ENCODE assay signal across 22 mouse cellular contexts in the genomic region with DNA sequence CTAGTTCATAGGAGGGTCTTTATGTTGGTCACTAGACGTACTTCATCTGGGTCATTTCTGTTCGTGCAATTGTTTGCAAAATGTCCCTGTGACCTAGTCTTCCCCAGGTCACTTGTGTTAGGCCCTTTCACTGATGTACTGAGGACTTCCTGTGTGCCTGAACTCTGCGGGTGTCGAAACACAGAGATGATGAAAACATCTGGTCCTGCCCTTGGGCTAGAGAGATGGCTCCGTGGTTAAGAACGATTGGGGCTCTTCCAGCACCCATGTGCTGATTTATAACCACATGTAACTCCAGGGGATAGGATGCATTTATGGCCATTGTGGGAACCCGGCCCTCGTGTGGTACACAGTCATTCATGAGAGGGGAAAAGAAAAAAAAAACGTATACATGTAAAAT.
A peak's percentile ranks its signal among the peaks of the same experiment; 100 is the strongest.
DNase-seq lines count a peak whose midpoint lies in the region; ATAC-seq and TF ChIP-seq lines count a peak whose summit lies in the region.
"Had no signal": no experiment of that assay in that cellular context is flagged by ENCODE, and none has a peak within 500 bp of the region (broad histone marks: within the 10 kb centered on the region; RNA-seq: fewer than 3 reads in every experiment).

No protein-coding gene starts in this region.

- no peaks in the 10 kb centered on the region for H3K36me3 ChIP-seq in midbrain, postnatal 0 days (ENCODE audit: insufficient read depth, low read length)
- H3K36me3 ChIP-seq in midbrain, embryonic 16.5 days (ENCODE audit: control insufficient read depth, insufficient read depth, low read length): no peaks in the 10 kb centered on the region
- H3K36me3 ChIP-seq: embryonic facial prominence, embryonic 10.5 days; forebrain, embryonic 10.5 days; heart, embryonic 13.5 days had no signal

- no peak for TF ChIP-seq CTCF in midbrain, postnatal 0 days (IDR thresholded peaks at IDR 0.05)

- no peaks in the 10 kb centered on the region for H3K4me1 ChIP-seq in midbrain, postnatal 0 days (ENCODE audit: insufficient read depth, low read length)
- H3K4me1 ChIP-seq in midbrain, embryonic 16.5 days (ENCODE audit: control insufficient read depth, insufficient read depth, low read length): no peaks in the 10 kb centered on the region
- H3K4me1 ChIP-seq: forebrain, embryonic 10.5 days had no signal

- no peaks in the 10 kb centered on the region for H3K9me3 ChIP-seq in midbrain, postnatal 0 days (ENCODE audit: low read length)
- H3K9me3 ChIP-seq in midbrain, embryonic 16.5 days (replicated peaks; ENCODE audit: control insufficient read depth, low read length, poor library complexity, severe bottlenecking): no peaks in the 10 kb centered on the region
- H3K9me3 ChIP-seq: embryonic facial prominence, embryonic 10.5 days; forebrain, embryonic 10.5 days; heart, embryonic 13.5 days had no signal

- H3K4me2 ChIP-seq in midbrain, postnatal 0 days (ENCODE audit: low read depth, low read length, poor library complexity, severe bottlenecking): no peak overlapping the region
- no peak overlapping the region for H3K4me2 ChIP-seq in midbrain, embryonic 16.5 days (ENCODE audit: low read length)
- H3K4me2 ChIP-seq: heart, embryonic 13.5 days had no signal

- no peak overlapping the region for H3K27ac ChIP-seq in midbrain, postnatal 0 days (ENCODE audit: low read depth, low read length)
- H3K27ac ChIP-seq in midbrain, embryonic 16.5 days (ENCODE audit: low read length): no peak overlapping the region
- H3K27ac ChIP-seq: embryonic facial prominence, embryonic 10.5 days; forebrain, embryonic 10.5 days had no signal

- H3K27me3 ChIP-seq in midbrain, postnatal 0 days (ENCODE audit: insufficient read depth, low read length): no peaks in the 10 kb centered on the region
- H3K27me3 ChIP-seq in midbrain, embryonic 16.5 days (ENCODE audit: control insufficient read depth, insufficient read depth, low read depth, low read length): no peaks in the 10 kb centered on the region
- H3K27me3 ChIP-seq: CH12.LX; heart, embryonic 13.5 days; Patski had no signal

- H3K9ac ChIP-seq in midbrain, postnatal 0 days (replicated peaks; ENCODE audit: low read length, poor library complexity, severe bottlenecking): no peak overlapping the region
- H3K9ac ChIP-seq in midbrain, embryonic 16.5 days (ENCODE audit: low read depth, low read length): no peak overlapping the region
- H3K9ac ChIP-seq: heart, embryonic 13.5 days had no signal

- no peak overlapping the region for H3K4me3 ChIP-seq in midbrain, postnatal 0 days (ENCODE audit: low read depth, low read length)
- H3K4me3 ChIP-seq in midbrain, embryonic 16.5 days (ENCODE audit: low read depth, low read length): no peak overlapping the region
- H3K4me3 ChIP-seq: embryonic facial prominence, embryonic 10.5 days; forebrain, embryonic 10.5 days; heart, embryonic 13.5 days had no signal

- ATAC-seq in megakaryocyte progenitor cell, adult 5-6 weeks (replicated peaks; ENCODE audit: poor library complexity): peak; percentile 82
- no peak for ATAC-seq in midbrain, postnatal 0 days (ENCODE audit: low FRiP score)
- no peak for ATAC-seq in midbrain, embryonic 16.5 days
- ATAC-seq: activated CD4-positive, CD25-positive, alpha-beta regulatory T cell, adult 4 months; forebrain, embryonic 14.5 days; hindbrain, embryonic 16.5 days; inflammation-experienced regulatory T-cells, adult 6 months; intestine, postnatal 0 days; Patski had no signal

- 86% methylated on average over 9 of the region's 9 CpGs for WGBS in midbrain, postnatal 0 days
- WGBS in midbrain, embryonic 16.5 days: 87% methylated on average over 9 of the region's 9 CpGs

- peak; percentile 6 for DNase-seq in adrenal gland, adult 2 months
- no peak for DNase-seq in adrenal gland, adult 8-10 months
- peak; percentile 17 for DNase-seq in 3134 (ENCODE audit: extremely low read depth, insufficient read length, low spot score)
- peak; percentile 72 for DNase-seq in fat pad, adult 2 months (ENCODE audit: extremely low read depth, low read depth, low spot score)
- no peak for DNase-seq in midbrain, postnatal 0 days (ENCODE audit: low spot score)
- DNase-seq: adrenal gland, postnatal 10 days; cerebellum, adult 11 months; cerebellum, adult 9-10 months; cerebellum, postnatal 25 days; gastrocnemius, postnatal 10 days had no signal

Comparison
In these comparisons a context has a peak if more than half of its experiments do, and no peak if none do; other contexts are left out.
1. DNase-seq: peak in adrenal gland, adult 2 months (single experiment), 3134 (single experiment) and fat pad, adult 2 months (single experiment); none in adrenal gland, adult 8-10 months (single experiment) and midbrain, postnatal 0 days (single experiment).